ENCODE assay signal across 34 mouse cellular contexts in genomic region chrX:133926760-133927159, GRCm38 (mm10). TPM values are rescaled to one million over a fixed set of nuclear protein-coding genes. Genes with fewer than 3 reads are reported as not detected.
"Had no signal": no experiment of that assay in that cellular context is flagged by ENCODE, and none has a peak within 500 bp of the region (broad histone marks: within the 10 kb centered on the region; RNA-seq: fewer than 3 reads in every experiment).

No protein-coding gene starts in this region.

- H3K4me2 ChIP-seq: limb, embryonic 12.5 days; limb, embryonic 13.5 days; limb, embryonic 15.5 days; liver, embryonic 11.5 days; liver, embryonic 12.5 days; liver, embryonic 13.5 days; liver, embryonic 15.5 days; lung, embryonic 14.5 days; lung, embryonic 15.5 days; midbrain, embryonic 12.5 days; midbrain, embryonic 13.5 days; midbrain, embryonic 15.5 days; neural tube, embryonic 12.5 days had no signal

- H3K9ac ChIP-seq: limb, embryonic 12.5 days; limb, embryonic 13.5 days; limb, embryonic 15.5 days; liver, embryonic 12.5 days; liver, embryonic 13.5 days; liver, embryonic 14.5 days; liver, embryonic 15.5 days; liver, postnatal 0 days; lung, embryonic 14.5 days; lung, embryonic 15.5 days; midbrain, embryonic 12.5 days; midbrain, embryonic 13.5 days; midbrain, embryonic 15.5 days; neural tube, embryonic 12.5 days had no signal

- H3K4me1 ChIP-seq: limb, embryonic 10.5 days; limb, embryonic 12.5 days; limb, embryonic 13.5 days; limb, embryonic 15.5 days; liver, embryonic 12.5 days; liver, embryonic 13.5 days; liver, embryonic 15.5 days; lung, embryonic 15.5 days; midbrain, embryonic 10.5 days; midbrain, embryonic 12.5 days; midbrain, embryonic 13.5 days; midbrain, embryonic 15.5 days; neural tube, embryonic 12.5 days had no signal

- DNase-seq: left cerebral cortex, postnatal 4 days; liver; liver, embryonic 13.5 days; liver, postnatal 0 days; lung, adult 18-20 months; lung, adult 2 months; lung, embryonic 14.5 days; lung, postnatal 10 days; lung, postnatal 14 days; lung, postnatal 36 days; lung, postnatal 4 days; midbrain, embryonic 14.5 days had no signal

- ATAC-seq: liver, embryonic 12.5 days; liver, postnatal 0 days; lung, postnatal 0 days; midbrain, embryonic 13.5 days; midbrain, embryonic 15.5 days; midbrain, embryonic 16.5 days had no signal

- H3K27me3 ChIP-seq: liver, embryonic 12.5 days; liver, embryonic 13.5 days; liver, embryonic 15.5 days; lung, embryonic 15.5 days; midbrain, embryonic 15.5 days; neural tube, embryonic 12.5 days had no signal

- H3K36me3 ChIP-seq: limb, embryonic 10.5 days; limb, embryonic 12.5 days; limb, embryonic 13.5 days; limb, embryonic 15.5 days; liver, embryonic 12.5 days; liver, embryonic 13.5 days; liver, embryonic 15.5 days; lung, embryonic 15.5 days; midbrain, embryonic 10.5 days; midbrain, embryonic 12.5 days; midbrain, embryonic 13.5 days; midbrain, embryonic 15.5 days; neural tube, embryonic 12.5 days had no signal

- H3K27ac ChIP-seq: limb, embryonic 10.5 days; limb, embryonic 12.5 days; limb, embryonic 13.5 days; limb, embryonic 15.5 days; liver, embryonic 12.5 days; liver, embryonic 13.5 days; liver, embryonic 14.5 days; liver, embryonic 15.5 days; lung, embryonic 15.5 days; macrophage; midbrain, embryonic 10.5 days; midbrain, embryonic 12.5 days; midbrain, embryonic 13.5 days; midbrain, embryonic 15.5 days; neural tube, embryonic 12.5 days had no signal

- H3K9me3 ChIP-seq: limb, embryonic 10.5 days; limb, embryonic 12.5 days; limb, embryonic 13.5 days; limb, embryonic 15.5 days; liver, embryonic 12.5 days; liver, embryonic 13.5 days; liver, embryonic 15.5 days; lung, embryonic 15.5 days; megakaryocyte, embryonic 14.5 days; midbrain, embryonic 10.5 days; midbrain, embryonic 12.5 days; midbrain, embryonic 13.5 days; midbrain, embryonic 15.5 days; neural tube, embryonic 12.5 days had no signal

- H3K4me3 ChIP-seq: limb, embryonic 10.5 days; limb, embryonic 12.5 days; limb, embryonic 13.5 days; limb, embryonic 15.5 days; liver, embryonic 12.5 days; liver, embryonic 13.5 days; liver, embryonic 15.5 days; lung, embryonic 15.5 days; megakaryocyte, embryonic 14.5 days; midbrain, embryonic 10.5 days; midbrain, embryonic 12.5 days; midbrain, embryonic 13.5 days; midbrain, embryonic 15.5 days; myocyte; neural tube, embryonic 12.5 days had no signal

RNA-seq across cellular contexts. Expression of gene Srpx2, which starts 18.5 kb away (rescaled TPM):
- total RNA-seq: megakaryocyte, adult 5-6 weeks; megakaryocyte-erythroid progenitor cell, adult 5-6 weeks; monocyte, adult 5-6 weeks had no signal
- polyA plus RNA-seq: macrophage had no signal

RNA-seq across cellular contexts. Expression of gene Tspan6, which starts 28.5 kb away (rescaled TPM):
- total RNA-seq: monocyte, adult 5-6 weeks had no signal
- polyA plus RNA-seq: macrophage had no signal

RNA-seq across cellular contexts. Expression of gene Sytl4, which starts 54.9 kb away (rescaled TPM):
- polyA plus RNA-seq: myocyte had no signal
